Mouse (Mus musculus) heart, postnatal 14 days (tissue): Measurements from ENCODE around the gene Camk2n1. TPM values are rescaled to one million over a fixed set of nuclear protein-coding genes. Genes with fewer than 3 reads are reported as not detected.

Source experiments
- DNase-seq, 2 experiments: peaks; one replicate each; pipeline ENCODE4 v3.0.0; 2021 to 2022
- intact Hi-C: fragments of 180-260 bp; cut with DNase I; formaldehyde crosslinking; loops from one replicate; pipeline ENCODE4 v1.15.1; 2025
- total RNA-seq, 2 experiments: library from RNA; stranded (reverse); gene quantifications; 2 replicates each; pipeline ENCODE4 v1.2.3; 2021

The Camk2n1 gene
- total RNA-seq, 2 experiments from 2014 or later, result 8.4 to 8.7 TPM

DNA sequence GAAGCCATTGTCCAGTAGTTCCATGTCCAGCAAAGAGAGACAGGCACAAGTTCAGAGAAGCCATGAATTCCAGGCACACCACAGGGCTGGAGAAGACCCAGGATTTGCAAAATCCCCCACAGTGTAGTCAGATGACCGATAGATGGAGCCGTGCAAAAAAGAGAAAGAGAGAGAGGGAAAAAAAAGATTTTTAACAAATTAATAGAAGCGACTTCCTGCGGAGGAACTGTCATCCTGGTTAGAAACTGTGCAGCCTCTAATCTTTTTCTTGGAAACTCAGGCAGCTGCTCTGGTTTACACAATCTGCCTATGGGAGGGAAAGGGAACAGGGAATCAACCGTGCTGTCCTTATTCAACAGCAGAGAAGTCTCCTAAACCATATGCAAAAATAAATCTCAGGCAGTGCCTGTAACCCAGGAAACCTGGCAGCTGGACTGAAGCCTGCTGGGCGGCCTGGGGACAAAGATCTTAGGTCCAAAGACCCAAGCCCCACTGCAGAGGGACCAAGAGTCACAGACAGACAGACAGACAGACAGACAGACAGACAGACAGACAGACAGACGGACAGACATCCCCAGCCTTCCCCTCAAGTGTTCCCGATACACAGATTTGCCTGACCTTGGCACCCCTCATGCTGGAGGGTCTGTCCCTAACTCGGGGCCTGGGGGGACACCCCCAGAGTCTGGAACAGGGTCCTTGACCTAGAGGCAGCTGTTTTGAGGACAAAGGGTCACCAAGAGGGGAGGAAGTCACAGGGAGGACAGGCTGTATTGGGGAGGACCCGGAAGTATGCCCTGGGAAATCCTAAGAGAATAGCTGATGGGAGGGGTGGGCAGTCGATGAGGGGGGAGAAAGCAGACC lies 9.1 kb downstream of the Camk2n1 start:
- intact Hi-C loops, result no loop called here
- peak in 1 of 2 experiments; percentile 50 for DNase-seq

GRCm38 (mm10) chr4:138463832-138464487 lies 9.8 kb downstream of the Camk2n1 start:
- peak; percentile 78 to 90 for DNase-seq
- intact Hi-C loops, result no loop called here

DNA sequence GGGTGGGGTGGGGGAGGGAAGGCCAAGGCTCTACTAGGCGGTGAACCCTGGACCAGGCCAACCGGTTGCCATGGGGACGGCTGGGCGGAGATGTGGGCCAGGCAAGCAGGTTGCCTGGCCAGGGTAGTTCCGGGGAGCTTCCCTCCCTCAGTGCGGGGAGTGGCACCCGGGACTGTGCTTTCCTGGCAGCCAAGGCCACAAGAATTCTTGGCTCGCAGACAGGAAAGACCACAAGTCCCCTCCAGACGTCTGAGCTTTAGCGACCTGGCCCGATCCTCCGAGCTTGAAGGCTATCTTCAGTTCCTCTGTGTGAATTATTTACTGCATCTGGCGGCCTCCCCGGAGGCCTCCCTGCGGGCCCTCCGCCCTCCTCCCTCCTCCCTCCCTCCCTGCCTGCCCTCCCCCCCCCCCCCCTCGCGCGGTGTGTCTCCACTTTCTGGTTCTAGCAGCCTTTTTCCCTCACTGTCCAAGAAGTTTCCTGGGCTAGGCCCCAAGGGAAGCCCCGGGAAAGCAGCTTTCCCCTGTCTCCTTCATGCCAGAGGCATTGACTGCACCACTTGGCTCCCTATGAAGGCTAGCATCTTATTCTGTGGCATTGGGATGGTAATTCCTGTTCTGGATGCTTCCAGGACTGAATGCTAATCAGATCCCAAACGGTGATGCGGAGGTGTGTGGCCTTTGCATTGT lies 10.7 kb downstream of the Camk2n1 start:
- peak; percentile 68 to 70 for DNase-seq
- intact Hi-C loops, result no loop called here

DNA sequence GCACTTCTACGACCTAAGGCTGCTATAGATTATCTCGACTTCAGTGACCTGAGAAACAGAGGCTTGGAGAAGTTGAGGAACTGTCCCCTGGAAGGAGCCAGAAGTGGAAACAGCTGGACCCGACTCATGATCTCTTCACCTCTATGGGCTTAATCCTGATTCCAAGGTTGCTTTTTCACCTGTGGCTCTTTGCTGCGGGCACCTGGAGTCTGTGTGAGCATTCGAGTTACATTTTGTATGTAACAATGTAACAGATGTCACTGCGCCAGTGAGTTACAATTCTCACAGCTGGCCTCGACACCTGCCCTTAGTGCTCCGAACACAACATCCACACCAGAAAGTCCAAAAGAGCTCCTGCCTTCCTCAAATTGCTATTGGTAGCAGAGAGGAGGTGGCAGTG lies 11.3 kb downstream of the Camk2n1 start:
- intact Hi-C loops, result no loop called here
- no peak for DNase-seq

DNA sequence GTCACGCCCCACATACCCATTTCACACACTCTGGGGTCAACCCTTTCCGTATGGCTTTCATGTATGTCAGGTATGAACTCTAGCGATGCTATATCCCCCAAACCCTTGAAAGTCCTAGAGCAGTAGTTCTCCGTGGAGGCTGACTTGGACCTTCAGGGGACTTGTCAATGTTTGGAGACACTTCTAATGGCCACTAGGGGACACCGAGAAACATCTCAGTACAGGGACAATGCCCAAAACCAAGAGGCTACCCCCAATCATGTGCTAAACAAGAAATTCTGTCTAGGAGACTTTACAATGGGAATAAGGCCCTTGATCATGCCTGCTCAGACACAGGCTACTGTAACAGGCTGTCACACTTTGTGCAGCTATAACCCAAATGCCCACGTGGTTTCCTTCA lies 12.6 kb downstream of the Camk2n1 start:
- DNase-seq, result no peak
- intact Hi-C loops, result no loop called here

DNA sequence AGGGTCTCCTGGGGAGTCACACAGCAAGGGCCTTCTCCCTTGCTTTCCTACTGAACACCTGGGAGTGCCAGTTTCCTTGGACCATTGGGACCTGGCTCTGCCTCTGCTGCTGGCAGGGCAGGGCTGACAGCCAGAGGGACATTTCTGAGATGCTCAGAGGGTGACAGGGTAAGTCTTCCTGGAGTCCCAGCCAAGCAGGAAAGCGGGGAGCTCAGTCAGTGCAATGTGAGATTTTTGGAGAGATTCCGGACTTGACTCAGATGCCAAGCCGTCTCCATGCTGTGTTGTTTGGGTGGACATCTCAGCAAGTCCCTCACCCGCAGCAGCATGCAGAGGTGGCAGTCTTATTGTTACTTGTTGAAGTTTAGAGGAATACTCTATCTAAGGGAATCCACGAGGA lies 13.3 kb downstream of the Camk2n1 start:
- intact Hi-C loops, result no loop called here
- no peak for DNase-seq

GRCm38 (mm10) chr4:138469080-138469479 lies 15.0 kb downstream of the Camk2n1 start:
- intact Hi-C loops, result no loop called here
- peak in 1 of 2 experiments; percentile 52 for DNase-seq

DNA sequence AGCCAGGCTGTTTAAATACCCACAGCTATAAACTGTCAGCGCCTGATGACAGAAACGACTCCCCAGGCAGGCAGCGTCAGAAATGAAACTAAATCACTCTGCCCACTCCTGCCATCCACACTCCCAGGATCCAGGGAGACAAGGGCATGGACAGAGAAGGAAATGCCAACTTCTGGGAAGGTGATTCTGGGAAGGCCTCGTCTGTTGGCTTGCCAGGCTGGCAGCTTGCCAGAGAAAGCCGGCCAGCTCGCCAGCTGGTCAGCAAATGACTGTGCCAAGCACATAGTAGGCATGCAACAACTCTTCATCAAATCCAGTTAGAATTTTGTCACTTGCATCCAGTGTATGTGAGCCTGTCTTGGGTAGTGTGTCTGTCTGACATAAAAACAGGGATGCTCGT lies 17.1 kb downstream of the Camk2n1 start:
- DNase-seq, result no peak
- intact Hi-C loops, result no loop called here

DNA sequence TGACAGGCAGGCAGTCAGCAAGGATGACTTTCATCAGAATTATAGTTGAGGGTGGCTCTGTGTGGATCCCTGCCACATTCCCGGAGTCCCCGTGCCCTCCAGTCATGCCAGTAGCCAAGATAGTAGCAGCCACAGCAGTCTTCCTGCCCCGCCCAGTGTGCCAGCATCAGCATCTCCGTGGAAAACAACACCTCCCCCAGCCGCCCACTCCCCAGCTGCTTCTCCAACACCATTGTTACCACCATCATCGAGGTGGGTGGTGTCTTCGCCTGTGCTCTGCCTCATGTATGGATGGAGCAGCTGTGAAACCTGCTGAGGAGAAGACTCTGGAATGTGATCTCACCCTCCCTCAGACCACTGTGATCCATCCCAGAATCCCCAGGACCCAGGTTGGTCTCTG lies 25.5 kb downstream of the Camk2n1 start:
- intact Hi-C loops, result no loop called here
- no peak for DNase-seq

DNA sequence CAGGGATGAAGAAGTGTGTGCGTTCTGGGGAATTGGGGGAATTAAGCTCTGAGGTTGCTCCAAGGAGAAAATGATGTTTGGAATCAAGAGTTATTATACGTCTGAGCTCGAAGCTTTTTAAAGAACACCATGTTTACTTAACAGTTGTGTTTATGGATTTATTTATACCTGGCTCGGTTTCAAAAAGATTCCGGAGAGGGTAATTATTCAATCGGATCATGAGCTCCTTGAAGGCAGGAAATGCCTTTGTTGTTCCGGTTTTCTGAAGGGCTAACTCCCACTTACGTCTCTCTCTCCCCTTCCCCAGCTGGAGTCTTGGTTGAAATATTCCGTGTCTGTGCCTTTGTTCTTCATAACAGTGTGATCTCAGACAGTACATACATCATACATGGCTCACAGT lies 26.8 kb downstream of the Camk2n1 start:
- intact Hi-C loops, result no loop called here
- no peak for DNase-seq

DNA sequence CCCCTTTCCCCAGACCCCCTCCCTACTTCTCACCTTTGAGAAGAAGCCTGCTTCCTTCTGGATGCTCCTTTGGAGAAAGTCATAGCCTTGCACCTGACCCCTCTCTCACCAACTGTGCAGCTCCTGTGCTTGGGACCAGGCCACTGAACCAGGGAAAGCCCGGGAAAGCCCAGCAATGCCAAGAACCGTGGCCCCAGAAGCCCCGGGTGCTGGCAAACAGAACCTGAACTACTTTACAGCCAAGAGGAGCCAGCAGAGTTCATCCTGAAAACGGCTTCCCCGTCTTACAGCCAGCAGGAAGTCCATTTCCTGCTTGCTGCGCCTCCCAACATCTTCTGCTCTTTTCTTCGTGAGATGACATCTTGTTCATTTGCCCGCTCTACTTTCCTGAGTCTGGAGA lies 28.6 kb downstream of the Camk2n1 start:
- no peak for DNase-seq
- intact Hi-C loops, result no loop called here

DNA sequence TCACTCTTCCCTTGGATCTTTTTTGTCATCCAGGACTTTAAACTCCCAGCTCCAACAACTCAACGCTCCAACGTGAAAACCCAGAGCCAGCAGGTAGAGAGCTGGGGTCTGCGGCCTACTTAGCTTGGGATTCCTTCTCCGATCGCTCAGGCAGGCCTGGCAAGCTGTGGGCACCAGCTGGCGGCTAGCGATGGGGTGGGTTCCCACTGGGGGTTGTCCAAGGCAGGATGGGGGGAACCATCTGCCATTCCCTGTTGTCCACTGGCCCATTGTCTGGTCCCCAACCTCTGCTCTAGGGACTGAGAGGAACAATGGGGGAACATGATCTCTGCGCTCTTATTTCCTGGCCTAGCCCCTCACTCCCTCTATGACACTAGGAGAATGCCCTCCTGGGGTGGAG lies 34.1 kb downstream of the Camk2n1 start:
- intact Hi-C loops, result no loop called here
- no peak for DNase-seq

- DNase-seq, result no peak
- intact Hi-C loops, result no loop called here
Observed at GRCm38 (mm10) chr4:138491088-138491487, 37.0 kb downstream of the Camk2n1 start.

- DNase-seq, result peak; percentile 76 to 90
- intact Hi-C loops, result no loop called here
Observed at GRCm38 (mm10) chr4:138493161-138494001, 39.3 kb downstream of the Camk2n1 start.

- DNase-seq, result peak; percentile 40 to 47
- intact Hi-C loops, result no loop called here
Observed at GRCm38 (mm10) chr4:138494905-138495304, 40.8 kb downstream of the Camk2n1 start.

- intact Hi-C loops, result no loop called here
- peak; percentile 40 to 50 for DNase-seq
Observed at GRCm38 (mm10) chr4:138495775-138496174, 41.7 kb downstream of the Camk2n1 start.

GRCm38 (mm10) chr4:138496746-138497520 lies 42.8 kb downstream of the Camk2n1 start:
- no peak for DNase-seq
- intact Hi-C loops, result no loop called here

- intact Hi-C loops, result no loop called here
- DNase-seq, result no peak
Observed at GRCm38 (mm10) chr4:138499856-138500645, 45.9 kb downstream of the Camk2n1 start.

- intact Hi-C loops, result no loop called here
- DNase-seq, result no peak
Observed at GRCm38 (mm10) chr4:138501048-138501447, 46.9 kb downstream of the Camk2n1 start.
